Mouse (Mus musculus) layer of hippocampus, adult 2 months (tissue): ENCODE measurements around the gene Zfp462. TPM values are rescaled to one million over a fixed set of nuclear protein-coding genes. Genes with fewer than 3 reads are reported as not detected.
A peak's percentile ranks its signal among the peaks of the same experiment; 100 is the strongest.

ENCODE experiments used
- DNase-seq, 2 experiments: peaks; one replicate each; pipeline ENCODE4 v3.0.0; 2022; ENCODE audit warnings: low spot score in 2 of 2
- H3K27ac ChIP-seq: fragments of 200-600 bp; 2 replicates; pipeline ENCODE4 v1.8.1; 2022
- H3K4me3 ChIP-seq: fragments of 200-600 bp; 2 replicates; pipeline ENCODE4 v1.8.1; 2022; ENCODE audit warnings: mild to moderate bottlenecking
- CTCF ChIP-seq: fragments of 200-600 bp; conservative IDR thresholded peaks from 2 replicates; pipeline ENCODE4 v1.8.1; 2022; ENCODE audit warnings: antibody characterized with exemption, mild to moderate bottlenecking, moderate library complexity
- total RNA-seq, 2 experiments: library from RNA; stranded (reverse); gene quantifications; 2 replicates each; pipeline ENCODE4 v1.2.3; 2021

The Zfp462 gene
- total RNA-seq, 2 experiments from 2014 or later = 66.7 to 68.8 TPM

DNA sequence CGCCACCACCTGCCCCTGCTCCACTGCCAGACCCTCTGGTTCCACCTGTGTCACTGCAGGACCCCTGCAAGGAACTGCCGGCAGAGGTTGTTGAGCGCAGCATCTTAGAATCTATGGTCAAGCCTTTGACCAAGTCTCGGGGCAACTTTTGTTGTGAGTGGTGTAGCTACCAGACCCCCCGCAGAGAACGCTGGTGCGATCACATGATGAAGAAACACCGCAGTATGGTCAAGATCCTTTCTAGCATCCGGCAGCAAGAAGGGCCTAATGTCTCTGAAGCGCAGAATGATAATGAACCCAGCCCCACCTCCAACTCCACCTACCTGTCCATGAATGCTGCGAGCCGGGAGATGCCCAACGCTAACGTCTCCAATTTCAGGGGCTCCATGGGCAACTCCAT, 63.8 kb downstream of the Zfp462 start:
- H3K27ac ChIP-seq = no peak overlapping the region
- no peak for DNase-seq
- no peak overlapping the region for H3K4me3 ChIP-seq
- no peak for TF ChIP-seq CTCF

DNA sequence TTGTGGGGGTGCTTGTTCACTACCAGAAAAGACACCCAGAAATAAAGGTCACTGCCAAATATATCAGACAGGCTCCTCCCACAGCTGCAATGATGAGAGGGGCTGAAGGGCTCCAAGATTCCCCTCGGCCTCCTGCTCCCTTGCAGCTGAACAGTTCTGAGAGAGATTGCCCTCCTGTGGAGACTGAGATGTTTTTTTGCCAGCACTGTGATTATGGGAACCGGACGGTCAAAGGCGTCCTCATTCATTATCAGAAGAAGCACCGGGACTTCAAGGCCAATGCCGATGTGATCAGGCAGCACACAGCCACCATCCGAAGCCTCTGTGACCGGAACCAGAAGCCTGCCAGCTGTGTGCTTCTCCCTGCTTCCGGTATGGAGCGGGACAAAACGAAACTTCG, 66.5 kb downstream of the Zfp462 start:
- Histone ChIP-seq H3K4me3 (no peak overlapping the region), H3K27ac (no peak overlapping the region)
- DNase-seq = no peak
- TF ChIP-seq CTCF = peak; percentile 55

- Histone ChIP-seq H3K4me3 (no peak overlapping the region), H3K27ac (peak overlapping the region; percentile 15; the same call in 1 of the 2 replicates)
- DNase-seq = peak; percentile 49 to 77
- no peak for TF ChIP-seq CTCF
These were observed 68.9 kb downstream of the Zfp462 start for GRCm38 (mm10) chr4:55013563-55014248.

DNA sequence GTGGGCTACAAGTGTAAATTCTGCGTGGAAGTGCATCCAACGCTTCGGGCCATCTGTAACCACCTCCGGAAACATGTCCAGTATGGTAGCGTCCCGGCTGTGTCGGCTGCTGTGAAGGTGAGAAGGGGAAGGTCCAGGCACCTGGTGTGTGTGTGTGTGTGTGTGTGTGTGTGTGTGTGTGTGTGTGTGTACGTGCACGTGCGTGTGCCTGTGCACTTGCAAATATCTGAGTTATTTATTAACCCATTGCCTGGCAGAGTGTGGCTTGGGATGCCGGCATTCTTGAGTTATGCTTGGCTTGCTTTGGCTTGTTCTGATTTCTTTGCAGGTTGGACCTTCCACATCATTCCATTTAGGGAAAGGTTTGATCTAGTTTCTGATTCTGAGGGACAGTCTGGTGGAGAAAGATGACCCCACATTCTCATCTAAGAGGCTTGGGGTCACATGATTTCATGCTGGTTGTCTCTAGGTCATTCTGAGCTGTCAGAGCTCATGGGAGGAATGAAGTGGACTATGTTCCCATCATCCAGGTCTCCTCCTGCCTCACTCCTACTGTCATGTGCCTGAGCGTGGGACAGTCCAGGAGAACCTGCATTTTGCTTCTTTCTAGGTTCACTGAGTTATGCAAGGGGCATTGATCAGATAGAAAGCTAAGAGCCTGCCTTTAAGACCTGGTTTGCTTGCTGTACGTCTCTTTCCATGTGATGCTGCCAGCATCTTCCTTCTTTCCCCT, 70.0 kb downstream of the Zfp462 start:
- DNase-seq = no peak
- H3K27ac ChIP-seq = no peak overlapping the region
- no peak overlapping the region for H3K4me3 ChIP-seq
- TF ChIP-seq CTCF = no peak

DNA sequence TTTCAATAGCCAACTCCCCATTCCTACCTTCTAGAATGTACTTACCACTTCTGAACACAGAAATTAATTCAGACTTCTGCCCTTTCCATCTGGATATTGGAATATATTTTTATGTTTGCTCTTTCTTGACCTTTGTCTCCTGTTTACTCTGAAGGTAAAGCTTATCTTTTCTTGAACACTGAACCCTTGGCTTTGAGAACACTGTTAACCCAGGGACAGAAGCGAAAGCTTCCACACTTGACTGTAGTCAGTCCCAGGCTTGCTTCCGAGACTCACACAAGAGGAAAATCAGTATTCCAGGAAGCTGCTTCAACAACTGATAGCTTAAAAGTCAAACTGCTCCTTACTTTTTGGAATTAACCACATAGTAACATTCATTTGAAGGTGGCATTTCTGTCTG, 70.7 kb downstream of the Zfp462 start:
- no peak for TF ChIP-seq CTCF
- no peak for DNase-seq
- no peak overlapping the region for H3K4me3 ChIP-seq
- no peak overlapping the region for H3K27ac ChIP-seq

DNA sequence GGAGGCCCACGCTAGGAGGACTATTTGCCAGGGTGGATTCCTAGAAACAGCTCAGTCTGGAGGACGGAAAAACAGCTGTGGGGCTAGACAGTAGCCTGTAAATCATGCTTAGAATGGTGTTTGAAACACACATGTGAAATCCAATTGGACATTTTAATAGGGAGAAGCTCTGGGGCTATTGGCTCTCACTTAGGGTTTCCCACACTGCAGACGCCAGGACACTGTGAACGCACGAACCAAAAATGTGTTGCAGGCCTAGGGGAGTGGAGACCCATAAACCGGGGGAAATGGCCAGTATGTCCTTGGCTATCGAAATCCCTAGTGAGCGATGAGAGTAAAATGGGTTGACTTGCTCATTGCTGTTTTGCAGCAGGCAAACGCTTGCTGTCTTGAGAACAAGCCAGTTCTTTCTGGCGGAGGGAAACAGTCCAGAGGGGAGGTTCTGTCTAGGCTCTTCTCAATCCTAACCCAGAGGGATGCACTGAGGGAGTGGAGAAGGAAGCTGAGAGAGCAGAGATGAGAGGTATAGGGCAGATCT, 81.3 kb downstream of the Zfp462 start:
- TF ChIP-seq CTCF = no peak
- no peak overlapping the region for H3K27ac ChIP-seq
- H3K4me3 ChIP-seq = no peak overlapping the region
- DNase-seq = no peak

GRCm38 (mm10) chr4:55030401-55030800, 85.6 kb downstream of the Zfp462 start:
- DNase-seq = no peak

GRCm38 (mm10) chr4:55032317-55032930, 87.6 kb downstream of the Zfp462 start:
- peak in 1 of 2 experiments; percentile 35 for DNase-seq
- H3K4me3 ChIP-seq = no peak overlapping the region
- TF ChIP-seq CTCF = no peak
- H3K27ac ChIP-seq = peak overlapping the region; percentile 37

More at GRCm38 (mm10) chr4:55030401-55030800, 85.6 kb downstream of the Zfp462 start:
- no peak for TF ChIP-seq CTCF
- Histone ChIP-seq H3K4me3 (no peak overlapping the region), H3K27ac (no peak overlapping the region)

DNA sequence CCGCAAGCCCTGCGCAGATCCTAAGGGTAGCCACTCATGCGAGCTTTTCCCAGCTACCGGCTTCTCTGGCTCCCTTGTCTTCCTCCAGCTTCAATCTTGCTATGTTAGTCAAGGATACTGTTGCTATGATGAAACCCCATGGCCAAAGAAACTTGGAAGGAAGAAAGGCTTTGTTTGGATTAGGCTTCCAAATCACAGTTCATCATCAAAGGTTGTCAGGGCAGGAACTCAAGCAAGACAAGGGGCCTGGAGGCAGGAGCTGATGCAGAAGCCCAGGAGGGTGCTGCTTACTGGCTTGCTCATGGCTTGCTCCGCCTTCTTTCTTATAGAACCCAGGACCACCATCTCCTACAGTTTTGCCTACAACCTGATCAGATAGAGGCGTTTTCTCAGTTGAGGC, 88.6 kb downstream of the Zfp462 start:
- TF ChIP-seq CTCF = no peak
- Histone ChIP-seq H3K4me3 (no peak overlapping the region), H3K27ac (0 out of 2 replicates have a peak overlapping the region, but pooled peaks have one; percentile 29)
- no peak for DNase-seq

DNA sequence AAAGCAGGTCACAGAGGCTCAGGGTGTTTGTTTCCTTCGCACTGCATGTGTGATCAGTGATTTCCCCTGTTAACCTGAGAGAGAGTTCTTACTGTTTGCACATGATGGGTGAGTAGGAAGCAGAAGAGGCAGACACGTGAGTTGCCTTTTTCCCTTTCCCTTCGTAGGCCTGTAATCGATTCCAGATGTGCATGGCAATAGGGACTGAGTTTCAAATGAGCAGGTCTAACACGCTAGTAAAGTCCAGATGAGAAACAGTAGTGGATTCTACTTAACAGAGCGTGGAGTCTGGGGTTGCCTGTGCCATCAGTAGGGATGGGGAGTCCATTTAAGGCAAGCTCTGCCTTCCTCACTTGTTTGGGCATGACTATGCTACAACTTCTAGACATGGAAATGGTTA, 93.3 kb downstream of the Zfp462 start:
- Histone ChIP-seq H3K27ac (no peak overlapping the region), H3K4me3 (no peak overlapping the region)
- DNase-seq = no peak
- TF ChIP-seq CTCF = no peak

GRCm38 (mm10) chr4:55040258-55040964, 95.6 kb downstream of the Zfp462 start:
- no peak for TF ChIP-seq CTCF
- no peak overlapping the region for H3K4me3 ChIP-seq
- no peak for DNase-seq
- no peak overlapping the region for H3K27ac ChIP-seq

DNA sequence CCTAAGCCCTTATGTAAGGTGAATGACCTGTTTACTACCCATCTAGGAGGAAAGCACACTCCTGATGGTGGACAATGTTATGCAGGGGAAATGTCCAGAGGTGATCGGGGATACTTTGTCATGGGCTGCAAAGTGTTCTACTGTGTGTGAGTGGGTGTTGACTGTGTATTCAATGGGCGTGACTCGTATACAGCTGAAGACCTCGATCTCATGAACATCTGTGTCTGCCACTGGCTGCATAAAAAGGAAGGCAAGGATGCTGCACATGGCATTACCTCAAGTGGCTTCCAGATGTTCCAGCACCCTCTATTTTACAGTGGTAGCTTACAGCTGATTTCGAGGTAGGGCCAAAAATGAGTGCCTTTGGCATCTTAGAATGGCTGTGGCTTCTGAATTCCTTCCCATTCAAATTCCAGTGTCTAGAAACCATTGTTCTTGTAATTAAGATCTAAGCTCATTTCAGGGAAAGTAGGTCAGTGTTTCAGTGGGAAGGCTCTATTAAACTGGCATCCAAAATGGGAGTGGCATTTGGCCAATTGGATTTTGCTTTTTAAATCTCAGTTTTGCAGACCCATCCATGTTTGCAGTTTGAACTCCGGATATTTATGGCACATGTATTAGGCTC, 96.4 kb downstream of the Zfp462 start:
- DNase-seq = no peak
- H3K27ac ChIP-seq = no peak overlapping the region
- no peak for TF ChIP-seq CTCF
- no peak overlapping the region for H3K4me3 ChIP-seq
